Mouse (Mus musculus) forebrain, embryonic 16.5 days (tissue): Measurements from ENCODE around the gene Zfp39. TPM values are rescaled to one million over a fixed set of nuclear protein-coding genes. Genes with fewer than 3 reads are reported as not detected.

Experiments used
- ATAC-seq: fragments of 200-750 bp; cut with Nextera tagmentation; 2 replicates; pipeline ENCODE4 v1.8.0; 2017; ENCODE audit warnings: mild to moderate bottlenecking, moderate library complexity
- H3K27ac ChIP-seq: fragments of 300-500 bp; sonication (generic); 2 replicates; pipeline ENCODE4 v1.5.1; 2014; ENCODE audit warnings: low read length, control low read depth
- H3K27me3 ChIP-seq: fragments of 300-500 bp; sonication (generic); replicated peaks from 2 replicates; pipeline ENCODE4 v1.6.1; 2014; ENCODE audit warnings: low read length; ENCODE audit not compliant: control insufficient read depth, insufficient read depth
- H3K36me3 ChIP-seq: fragments of 300-500 bp; sonication (generic); 2 replicates; pipeline ENCODE4 v1.6.1; 2014; ENCODE audit not compliant: control insufficient read depth, insufficient read depth
- H3K4me1 ChIP-seq: fragments of 300-500 bp; sonication (generic); replicated peaks from 2 replicates; pipeline ENCODE4 v1.6.1; 2014; ENCODE audit warnings: low read length; ENCODE audit not compliant: control insufficient read depth, insufficient read depth
- H3K4me2 ChIP-seq: fragments of 300-500 bp; sonication (generic); 2 replicates; pipeline ENCODE4 v1.6.1; 2014; ENCODE audit warnings: mild to moderate bottlenecking, low read length, control low read depth
- H3K4me3 ChIP-seq: fragments of 300-500 bp; sonication (generic); replicated peaks from 2 replicates; pipeline ENCODE4 v1.5.1; 2014; ENCODE audit warnings: mild to moderate bottlenecking, low read length, control low read depth
- H3K9ac ChIP-seq: fragments of 300-500 bp; sonication (generic); replicated peaks from 2 replicates; pipeline ENCODE4 v1.6.1; 2014; ENCODE audit warnings: low read depth, low read length, control low read depth
- H3K9me3 ChIP-seq: fragments of 300-500 bp; sonication (generic); 2 replicates; pipeline ENCODE4 v1.6.1; 2016; ENCODE audit warnings: low read length; ENCODE audit not compliant: control insufficient read depth
- WGBS: fragments of 180-500 bp; shearing (Covaris S2); extraction: QIAGEN DNeasy Blood & Tissue Kit; methylation state at CpG from one replicate; pipeline ENCODE4 v1.1.7; 2014; 5-methylcytosine and 5-hydroxymethylcytosine counted together
- polyA plus RNA-seq: library from polyadenylated mRNA; unstranded; fragments of >200 nt; fragmentation: Nextera tagmentation; extraction: Ambion mirVana; gene quantifications from 2 replicates; pipeline ENCODE4 v1.2.1, GENCODE M21; 2015

Gene Zfp39
- polyA plus RNA-seq, 1 experiment from 2014 or later = 8.1 TPM

GRCm38 (mm10) chr11:58927053-58927452, 23.0 kb upstream of the Zfp39 start:
- peaks cover 5% of the 10 kb centered on the region; the same call in 1 of the 2 replicates for H3K36me3 ChIP-seq
- WGBS = 81% methylated on average over 2 of the region's 2 CpGs
- H3K27me3 ChIP-seq = no peaks in the 10 kb centered on the region
- H3K4me2 ChIP-seq = no peak overlapping the region
- no peak overlapping the region for H3K9ac ChIP-seq
- H3K9me3 ChIP-seq = no peaks in the 10 kb centered on the region
- no peak overlapping the region for H3K27ac ChIP-seq
- no peak overlapping the region for H3K4me3 ChIP-seq
- no peak for ATAC-seq
- H3K4me1 ChIP-seq = peaks cover 7% of the 10 kb centered on the region; the same call in 1 of the 2 replicates

- ATAC-seq = no peak
- H3K4me1 ChIP-seq = peaks cover 7% of the 10 kb centered on the region; the same call in 1 of the 2 replicates
- no peak overlapping the region for H3K4me2 ChIP-seq
- 84% methylated on average over 2 of the region's 3 CpGs for WGBS
- H3K4me3 ChIP-seq = no peak overlapping the region
- peaks cover 1% of the 10 kb centered on the region; the same call in 1 of the 2 replicates for H3K36me3 ChIP-seq
- H3K27ac ChIP-seq = no peak overlapping the region
- H3K27me3 ChIP-seq = no peaks in the 10 kb centered on the region
- no peak overlapping the region for H3K9ac ChIP-seq
- H3K9me3 ChIP-seq = no peaks in the 10 kb centered on the region
These were observed 22.6 kb upstream of the Zfp39 start for GRCm38 (mm10) chr11:58926651-58927050.

- Histone ChIP-seq H3K4me3 (no peak overlapping the region), H3K27me3 (0 out of 2 replicates have a peak, but pooled peaks cover 3% of the 10 kb centered on the region), H3K36me3 (no peaks in the 10 kb centered on the region), H3K9ac (no peak overlapping the region), H3K4me2 (no peak overlapping the region), H3K4me1 (no peaks in the 10 kb centered on the region), H3K9me3 (no peaks in the 10 kb centered on the region), H3K27ac (no peak overlapping the region)
- ATAC-seq = no peak
- WGBS = 82% methylated on average over 9 of the region's 9 CpGs
These were observed 18.4 kb upstream of the Zfp39 start for GRCm38 (mm10) chr11:58922420-58922819.

- no peak for ATAC-seq
- Histone ChIP-seq H3K36me3 (no peaks in the 10 kb centered on the region), H3K4me1 (peaks cover 4% of the 10 kb centered on the region; the same call in 1 of the 2 replicates), H3K27me3 (0 out of 2 replicates have a peak, but pooled peaks cover 3% of the 10 kb centered on the region), H3K9me3 (no peaks in the 10 kb centered on the region), H3K9ac (no peak overlapping the region), H3K27ac (no peak overlapping the region), H3K4me3 (no peak overlapping the region), H3K4me2 (no peak overlapping the region)
- WGBS = 75% methylated on average over 5 of the region's 5 CpGs
These were observed 14.7 kb upstream of the Zfp39 start for GRCm38 (mm10) chr11:58918759-58919158.

DNA sequence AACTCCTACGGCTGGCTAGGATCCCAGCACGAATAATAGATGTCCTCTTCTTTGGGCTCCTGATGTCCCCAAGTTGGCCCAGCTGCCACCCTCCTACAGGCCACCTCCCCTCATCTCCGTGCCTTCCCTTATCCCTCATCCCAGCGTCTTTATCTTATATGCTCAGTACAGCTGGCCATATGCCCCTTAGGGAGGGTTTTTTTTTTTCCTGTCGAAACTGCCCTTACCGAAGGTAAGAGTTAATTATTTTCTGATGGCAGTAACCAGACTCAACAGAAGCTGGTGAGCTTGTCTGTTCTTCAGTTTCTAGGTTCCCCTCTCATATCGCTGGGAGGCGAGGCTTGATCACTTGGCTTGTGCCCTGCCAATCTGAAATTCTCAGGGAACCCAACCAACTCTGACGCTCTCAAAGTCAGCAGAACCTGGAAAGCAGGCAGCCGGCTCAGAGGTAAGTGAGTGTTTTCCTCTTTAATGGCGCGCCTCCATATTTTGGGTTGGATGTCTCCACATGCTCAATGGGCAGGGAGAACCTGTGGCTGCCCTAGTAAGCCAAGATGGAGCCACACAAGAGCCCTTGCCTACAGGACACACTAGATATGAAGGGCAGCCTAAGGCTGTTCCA, 13.8 kb upstream of the Zfp39 start, which contains the start of gene Btnl10:
Gene Btnl10, plus strand, starts transcription at position 164 of the 622 bp plus-strand sequence.
- no peaks in the 10 kb centered on the region for H3K9me3 ChIP-seq
- 88% methylated on average over 12 of the region's 12 CpGs for WGBS
- H3K27me3 ChIP-seq = 0 out of 2 replicates have a peak, but pooled peaks cover 3% of the 10 kb centered on the region
- ATAC-seq = no peak
- peaks cover 4% of the 10 kb centered on the region; the same call in 1 of the 2 replicates for H3K4me1 ChIP-seq
- no peak within 1 kb of the TSS for H3K4me3 ChIP-seq
- H3K4me2 ChIP-seq = no peak within 1 kb of the TSS
- H3K27ac ChIP-seq = no peak within 1 kb of the TSS
- H3K9ac ChIP-seq = no peak within 1 kb of the TSS
- H3K36me3 ChIP-seq = no peaks in the 10 kb centered on the region

- Histone ChIP-seq H3K27me3 (0 out of 2 replicates have a peak, but pooled peaks cover 3% of the 10 kb centered on the region), H3K27ac (no peak overlapping the region), H3K9me3 (no peaks in the 10 kb centered on the region), H3K9ac (no peak overlapping the region), H3K4me3 (no peak overlapping the region), H3K4me2 (no peak overlapping the region), H3K36me3 (no peaks in the 10 kb centered on the region), H3K4me1 (peaks cover 4% of the 10 kb centered on the region; the same call in 1 of the 2 replicates)
- 61% methylated on average over 14 of the region's 14 CpGs for WGBS
- no peak for ATAC-seq
These were observed 13.1 kb upstream of the Zfp39 start for GRCm38 (mm10) chr11:58916879-58917744.

- Histone ChIP-seq H3K4me3 (peak overlapping the region; percentile 30), H3K27me3 (0 out of 2 replicates have a peak, but pooled peaks cover 3% of the 10 kb centered on the region), H3K9ac (peak overlapping the region; percentile 38; the same call in 1 of the 2 replicates), H3K27ac (no peak overlapping the region), H3K36me3 (no peaks in the 10 kb centered on the region), H3K4me1 (peaks cover 4% of the 10 kb centered on the region; the same call in 1 of the 2 replicates), H3K4me2 (peak overlapping the region; percentile 56), H3K9me3 (no peaks in the 10 kb centered on the region)
- peak; percentile 52 for ATAC-seq
- WGBS = 14% methylated on average over 17 of the region's 17 CpGs
These were observed 10.5 kb upstream of the Zfp39 start for GRCm38 (mm10) chr11:58914461-58915028.

DNA sequence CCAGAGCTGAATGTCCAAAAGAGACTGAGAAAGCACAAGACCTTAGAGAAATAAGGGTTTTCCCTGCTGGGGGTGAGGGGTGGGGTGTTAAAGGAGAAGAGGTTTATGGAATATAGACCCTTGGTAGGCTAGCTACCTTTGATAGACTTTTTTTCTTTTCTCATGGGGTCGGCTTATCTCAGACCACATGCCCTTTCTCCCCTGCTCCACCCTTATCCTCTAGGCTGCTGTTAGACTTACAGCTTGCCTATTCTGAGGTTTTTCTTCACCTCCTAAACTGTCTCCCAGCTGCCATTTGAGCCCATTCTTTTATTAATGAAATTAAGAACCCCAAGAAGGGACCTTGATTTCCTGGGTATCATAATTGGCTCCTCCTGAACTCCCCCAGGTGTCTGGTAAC, 9.8 kb upstream of the Zfp39 start:
- no peak overlapping the region for H3K4me3 ChIP-seq
- H3K9ac ChIP-seq = no peak overlapping the region
- no peak for ATAC-seq
- H3K4me2 ChIP-seq = no peak overlapping the region
- WGBS = 89% methylated on average over 1 of the region's 1 CpGs
- H3K36me3 ChIP-seq = no peaks in the 10 kb centered on the region
- no peak overlapping the region for H3K27ac ChIP-seq
- H3K9me3 ChIP-seq = no peaks in the 10 kb centered on the region
- peaks cover 4% of the 10 kb centered on the region; the same call in 1 of the 2 replicates for H3K4me1 ChIP-seq
- H3K27me3 ChIP-seq = 0 out of 2 replicates have a peak, but pooled peaks cover 3% of the 10 kb centered on the region

DNA sequence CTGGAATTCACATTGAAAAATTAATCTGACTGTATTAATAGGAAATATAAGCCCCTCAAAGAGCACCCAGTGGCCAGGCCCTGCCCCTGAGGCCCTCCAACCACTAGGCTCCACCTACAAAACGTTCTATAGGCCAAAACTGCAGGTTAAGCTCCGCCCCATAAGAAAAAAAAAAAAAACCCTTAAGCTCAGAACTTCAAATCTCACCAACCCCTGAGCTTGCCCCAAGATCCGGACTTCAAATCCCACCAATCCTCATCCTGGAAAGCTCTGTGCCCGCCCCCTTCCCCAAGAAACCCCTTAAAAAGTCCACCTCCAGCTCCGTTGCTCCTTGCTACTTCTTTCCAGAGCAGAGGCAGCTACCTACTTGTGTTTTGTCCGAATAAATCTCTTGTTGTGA, 813 bp upstream of the Zfp39 start:
- H3K4me2 ChIP-seq = no peak overlapping the region
- no peak for ATAC-seq
- H3K36me3 ChIP-seq = no peaks in the 10 kb centered on the region

More for the DNA sequence above, 813 bp upstream of the Zfp39 start:
- no peak overlapping the region for H3K27ac ChIP-seq
- H3K9me3 ChIP-seq = no peaks in the 10 kb centered on the region
- WGBS = 46% methylated on average over 6 of the region's 6 CpGs
- no peak overlapping the region for H3K9ac ChIP-seq
- peaks cover 8% of the 10 kb centered on the region for H3K4me1 ChIP-seq
- H3K27me3 ChIP-seq = no peaks in the 10 kb centered on the region
- H3K4me3 ChIP-seq = no peak overlapping the region
